Mouse (Mus musculus) bone marrow macrophage, adult 2 months (primary cell): ENCODE measurements around the gene Aaed1. TPM values are rescaled to one million over a fixed set of nuclear protein-coding genes. Genes with fewer than 3 reads are reported as not detected.

ENCODE experiments used
- H3K27ac ChIP-seq: 2 replicates; pipeline ENCODE4 v1.5.1; 2012; ENCODE audit warnings: low read depth, low read length; ENCODE audit not compliant: insufficient read depth
- H3K4me1 ChIP-seq: 2 replicates; pipeline ENCODE4 v1.6.1; 2012; ENCODE audit warnings: low read length; ENCODE audit not compliant: control insufficient read depth, insufficient read depth
- H3K4me3 ChIP-seq: 2 replicates; pipeline ENCODE4 v1.5.1; 2012; ENCODE audit warnings: mild to moderate bottlenecking, low read length, moderate library complexity; ENCODE audit not compliant: insufficient read depth
- CTCF ChIP-seq: IDR thresholded peaks from 2 replicates; pipeline ENCODE4 v1.5.1; 2012; ENCODE audit warnings: low read depth, mild to moderate bottlenecking, low read length, moderate library complexity
- POLR2A ChIP-seq: IDR thresholded peaks from 2 replicates; pipeline ENCODE4 v1.6.1; 2012; ENCODE audit warnings: mild to moderate bottlenecking, low read depth, low read length, borderline replicate concordance
- polyA plus RNA-seq: library from polyadenylated mRNA; stranded (reverse); fragments of >200 nt; gene quantifications from 2 replicates; pipeline ENCODE4 v1.2.4, GENCODE M21; 2012; ENCODE audit not compliant: missing spikeins, insufficient read depth, insufficient read length

Aaed1 gene
- polyA plus RNA-seq, 1 experiment, result 58.1 TPM

- peaks cover 9% of the 10 kb centered on the region for H3K4me1 ChIP-seq
- TF ChIP-seq POLR2A, result no peak
- no peak overlapping the region for H3K27ac ChIP-seq
- no peak overlapping the region for H3K4me3 ChIP-seq
These were observed 71.9 kb downstream of the Aaed1 start for GRCm38 (mm10) chr13:64240626-64241025.

DNA sequence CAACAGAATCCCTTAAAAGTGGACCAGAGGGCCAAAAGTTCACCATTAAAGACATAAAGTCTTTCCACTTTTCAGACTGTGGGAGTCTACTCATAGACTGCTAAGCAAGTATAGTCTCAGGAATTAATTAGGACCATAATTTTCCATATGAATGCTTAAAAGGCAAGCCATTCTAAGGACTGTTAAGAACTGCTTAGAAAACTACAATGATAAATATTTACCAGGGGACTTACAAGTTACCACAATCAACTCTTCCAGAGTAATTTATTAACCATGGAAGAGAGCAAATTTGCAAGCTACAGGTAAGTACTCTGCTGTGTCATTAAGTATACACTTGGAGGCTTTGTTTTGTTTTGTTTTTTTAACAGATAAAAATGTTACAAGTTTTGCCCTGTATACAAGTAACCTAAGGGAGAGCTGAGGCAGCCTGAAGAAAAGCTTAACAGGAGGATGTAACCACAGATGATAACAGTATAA is 74.8 kb downstream of the Aaed1 start:
- Histone ChIP-seq H3K27ac (no peak overlapping the region), H3K4me3 (no peak overlapping the region), H3K4me1 (peaks cover 9% of the 10 kb centered on the region)
- TF ChIP-seq CTCF (no peak), POLR2A (no peak)

- H3K4me1 ChIP-seq, result peaks cover 9% of the 10 kb centered on the region
- no peak overlapping the region for H3K27ac ChIP-seq
- TF ChIP-seq CTCF (no peak), POLR2A (no peak)
- H3K4me3 ChIP-seq, result no peak overlapping the region
These were observed 75.4 kb downstream of the Aaed1 start for GRCm38 (mm10) chr13:64237000-64237680.

DNA sequence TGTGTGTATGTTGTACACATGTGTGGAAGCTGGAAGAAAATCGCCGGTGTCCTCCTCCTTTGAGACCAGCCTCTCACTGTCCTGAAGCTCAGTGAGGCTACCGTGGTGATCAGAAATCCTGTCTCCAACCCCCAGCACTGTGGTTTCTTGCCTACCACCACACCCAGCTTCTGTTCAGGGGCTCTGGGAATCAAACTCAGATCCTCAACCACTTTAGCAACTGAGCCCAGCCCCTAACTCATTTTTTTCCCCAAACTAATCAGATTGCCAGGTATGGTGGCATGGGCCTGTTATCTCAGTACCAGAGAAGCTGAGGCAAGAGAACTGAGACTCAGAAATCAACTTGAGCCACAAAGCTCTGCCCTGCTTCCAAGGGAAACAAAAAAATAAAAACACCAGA is 76.7 kb downstream of the Aaed1 start:
- no peak overlapping the region for H3K27ac ChIP-seq
- no peaks in the 10 kb centered on the region for H3K4me1 ChIP-seq
- TF ChIP-seq POLR2A (no peak), CTCF (no peak)
- no peak overlapping the region for H3K4me3 ChIP-seq

- no peak overlapping the region for H3K27ac ChIP-seq
These were observed 77.3 kb downstream of the Aaed1 start for GRCm38 (mm10) chr13:64235062-64235715.

GRCm38 (mm10) chr13:64233139-64233538 is 79.4 kb downstream of the Aaed1 start:
- Histone ChIP-seq H3K4me1 (no peaks in the 10 kb centered on the region), H3K4me3 (no peak overlapping the region), H3K27ac (no peak overlapping the region)
- TF ChIP-seq CTCF, result no peak
- TF ChIP-seq POLR2A, result no peak

More at GRCm38 (mm10) chr13:64235062-64235715, 77.3 kb downstream of the Aaed1 start:
- no peaks in the 10 kb centered on the region for H3K4me1 ChIP-seq
- H3K4me3 ChIP-seq, result no peak overlapping the region
- TF ChIP-seq CTCF (no peak), POLR2A (no peak)

DNA sequence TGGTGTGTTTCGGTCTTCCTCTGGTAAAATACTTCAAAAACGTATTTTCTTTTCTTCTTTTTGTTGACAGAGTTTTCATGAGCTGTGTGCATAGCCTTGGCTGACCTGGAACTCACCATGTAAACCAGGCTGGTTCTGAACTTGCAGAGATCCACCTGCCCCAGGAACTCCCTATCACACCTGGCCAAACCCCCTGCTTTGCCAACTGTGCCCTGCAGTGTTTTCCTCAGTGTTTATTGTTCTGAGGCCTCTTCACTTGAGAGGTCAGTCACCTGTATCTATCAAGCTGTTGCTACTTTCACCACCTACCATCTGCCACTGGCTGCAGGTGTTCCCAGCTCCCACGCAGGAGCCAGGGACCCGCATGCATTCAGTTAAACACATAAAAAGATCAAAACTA is 85.8 kb downstream of the Aaed1 start:
- H3K4me1 ChIP-seq, result no peaks in the 10 kb centered on the region
- TF ChIP-seq CTCF (no peak), POLR2A (no peak)

GRCm38 (mm10) chr13:64225738-64226137 is 86.8 kb downstream of the Aaed1 start:
- no peak for TF ChIP-seq POLR2A
- no peak for TF ChIP-seq CTCF
- H3K4me3 ChIP-seq, result no peak overlapping the region
- H3K4me1 ChIP-seq, result no peaks in the 10 kb centered on the region
- no peak overlapping the region for H3K27ac ChIP-seq

More for the DNA sequence above, 85.8 kb downstream of the Aaed1 start:
- Histone ChIP-seq H3K4me3 (no peak overlapping the region), H3K27ac (no peak overlapping the region)

Other genes starting within 250 kb of the Aaed1 start
- gene Hsd17b3, start 223.5 kb downstream of the Aaed1 start, polyA plus RNA-seq, result not detected in 2 replicates
- gene Slc35d2, start 183.3 kb downstream of the Aaed1 start, polyA plus RNA-seq, result 11.5 and 14.6 TPM in 2 replicates
- gene Zfp367, start 159.5 kb downstream of the Aaed1 start, polyA plus RNA-seq, result 16.9 and 22.9 TPM in 2 replicates
- gene Habp4, start 150.9 kb downstream of the Aaed1 start, polyA plus RNA-seq, result 17.6 and 20.9 TPM in 2 replicates
- 9.2 and 9.3 TPM in 2 replicates for gene Cdc14b, start 37.4 kb downstream of the Aaed1 start, polyA plus RNA-seq
- gene Ctsl, start 58.2 kb upstream of the Aaed1 start, polyA plus RNA-seq, result 1,731 and 1,752 TPM in 2 replicates
- 46.3 and 47.8 TPM in 2 replicates for gene Cdk20, start 119.6 kb upstream of the Aaed1 start, polyA plus RNA-seq
- not detected in 2 replicates for gene Fam240b, start 185.1 kb upstream of the Aaed1 start, polyA plus RNA-seq